Mouse (Mus musculus): Measurements from ENCODE around the gene Nfatc3. TPM values are rescaled to one million over a fixed set of nuclear protein-coding genes. Genes with fewer than 3 reads are reported as not detected.

Gene Nfatc3
- polyA plus RNA-seq, 1 experiment, result 11.1 TPM

DNA sequence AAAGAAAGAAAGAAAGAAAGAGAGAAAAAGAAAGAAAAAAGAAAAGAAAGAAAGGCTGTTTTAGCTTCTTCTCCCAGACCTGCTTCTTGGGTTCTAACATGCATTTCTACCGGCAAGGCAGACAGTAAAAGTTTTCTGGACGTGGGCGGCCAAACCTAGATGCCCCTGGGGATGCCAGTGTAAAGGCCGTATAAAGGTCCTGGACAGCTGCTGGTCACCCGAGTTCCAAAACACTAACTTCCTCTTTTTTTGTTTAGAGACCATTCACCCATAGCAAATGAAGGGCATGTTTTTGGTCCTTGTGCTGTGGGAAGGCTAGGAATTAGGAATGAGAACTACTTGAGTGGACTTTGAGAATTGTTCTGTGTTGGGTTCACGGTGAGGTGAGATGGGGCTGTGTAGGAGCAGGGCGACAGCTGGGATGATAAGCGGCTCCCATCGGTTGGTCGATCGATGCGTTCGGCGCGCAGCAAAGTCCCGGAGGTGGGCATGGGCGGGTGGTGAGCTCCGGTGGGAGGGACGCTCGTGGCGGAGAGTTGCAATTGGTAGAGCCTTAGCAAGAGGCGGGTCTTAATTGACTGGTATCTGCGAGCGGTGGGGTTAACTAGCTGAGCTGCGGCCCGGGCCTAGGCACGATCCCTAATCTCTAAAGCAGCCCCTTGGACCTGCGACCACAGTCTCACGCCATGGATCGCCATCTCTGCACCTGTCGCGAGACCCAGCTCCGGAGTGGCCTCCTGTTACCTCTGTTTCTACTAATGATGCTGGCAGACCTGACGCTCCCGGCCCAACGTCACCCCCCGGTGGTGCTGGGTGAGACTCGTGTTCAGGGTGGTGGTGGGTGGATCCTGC, 91.4 kb downstream of the Nfatc3 start, which contains the start of gene Pla2g15:
Gene Pla2g15, plus strand, starts transcription at position 599 of the 852 bp plus-strand sequence.
- TF ChIP-seq POLR2A (IDR thresholded peaks at IDR 0.05; ENCODE audit: borderline replicate concordance, insufficient read depth, low read length) (peak; percentile 55; the same call in 1 of the 2 replicates), CTCF (IDR thresholded peaks at IDR 0.05; ENCODE audit: borderline replicate concordance, insufficient read depth, low read depth, low read length) (no peak)
- WGBS, result under 1% methylated on average over 38 of the region's 38 CpGs
- no peak within 1 kb of the TSS for H3K27ac ChIP-seq (ENCODE audit: insufficient read depth, low read length)
- DNase-seq, result peak; percentile 91
- H3K4me3 ChIP-seq (replicated peaks; ENCODE audit: insufficient read depth, low read depth, low read length), result peak within 1 kb of the TSS; percentile 76
- peaks cover 3% of the 10 kb centered on the region; the same call in 1 of the 2 replicates for H3K4me1 ChIP-seq (ENCODE audit: control insufficient read depth, insufficient read depth, low read length)
- no peaks in the 10 kb centered on the region for H3K27me3 ChIP-seq (ENCODE audit: control insufficient read depth, insufficient read depth, low read length)

DNA sequence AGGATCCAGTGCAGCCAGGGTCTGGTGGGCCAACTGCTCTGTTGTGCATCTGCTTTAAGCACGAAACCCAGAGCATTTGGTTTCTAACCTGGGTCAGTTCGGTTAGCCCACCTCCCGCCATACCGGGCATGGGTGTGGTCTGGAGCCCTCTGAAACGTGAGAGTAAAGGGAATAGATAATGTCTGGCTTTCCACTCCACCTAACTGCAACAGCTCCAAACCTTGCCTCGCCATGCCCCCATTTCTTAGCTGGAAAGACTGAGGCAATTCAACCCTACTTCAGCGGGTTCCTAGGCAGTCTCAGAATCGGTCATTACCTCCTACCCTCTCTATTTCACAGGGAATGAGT, 92.0 kb downstream of the Nfatc3 start:
- H3K4me1 ChIP-seq (ENCODE audit: control insufficient read depth, insufficient read depth, low read length), result peaks cover 3% of the 10 kb centered on the region; the same call in 1 of the 2 replicates
- 18% methylated on average over 8 of the region's 8 CpGs for WGBS
- H3K4me3 ChIP-seq (replicated peaks; ENCODE audit: insufficient read depth, low read depth, low read length), result peak overlapping the region; percentile 76
- no peak for TF ChIP-seq POLR2A (IDR thresholded peaks at IDR 0.05; ENCODE audit: borderline replicate concordance, insufficient read depth, low read length)
- TF ChIP-seq CTCF (IDR thresholded peaks at IDR 0.05; ENCODE audit: borderline replicate concordance, insufficient read depth, low read depth, low read length), result no peak
- H3K27ac ChIP-seq (ENCODE audit: insufficient read depth, low read length), result no peak overlapping the region
- no peaks in the 10 kb centered on the region for H3K27me3 ChIP-seq (ENCODE audit: control insufficient read depth, insufficient read depth, low read length)
- DNase-seq, result no peak

DNA sequence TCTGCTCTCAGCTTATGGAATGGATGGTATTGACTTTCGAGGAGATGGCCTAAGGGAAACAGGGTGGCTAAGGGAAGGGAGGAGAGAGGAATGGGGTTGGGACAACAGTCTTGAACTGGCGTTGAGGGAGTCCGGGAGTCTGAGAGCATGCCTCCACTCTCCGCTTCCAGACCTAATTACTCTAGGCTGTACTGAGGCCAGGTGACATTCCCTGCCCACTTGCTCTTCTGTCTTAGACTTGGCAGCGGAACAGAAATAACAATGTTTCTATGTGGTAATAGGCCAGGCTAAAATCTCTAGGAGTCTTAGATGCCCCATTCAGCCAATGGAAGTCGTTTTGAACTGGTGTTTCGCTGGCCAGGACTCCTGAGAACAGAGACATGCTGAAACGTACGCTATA, 92.4 kb downstream of the Nfatc3 start:
- no peak for DNase-seq
- Histone ChIP-seq H3K4me3 (replicated peaks; ENCODE audit: insufficient read depth, low read depth, low read length) (peak overlapping the region; percentile 76), H3K27me3 (ENCODE audit: control insufficient read depth, insufficient read depth, low read length) (no peaks in the 10 kb centered on the region), H3K27ac (ENCODE audit: insufficient read depth, low read length) (no peak overlapping the region), H3K4me1 (ENCODE audit: control insufficient read depth, insufficient read depth, low read length) (peaks cover 3% of the 10 kb centered on the region; the same call in 1 of the 2 replicates)
- TF ChIP-seq POLR2A (IDR thresholded peaks at IDR 0.05; ENCODE audit: borderline replicate concordance, insufficient read depth, low read length), result no peak
- TF ChIP-seq CTCF (IDR thresholded peaks at IDR 0.05; ENCODE audit: borderline replicate concordance, insufficient read depth, low read depth, low read length), result no peak
- WGBS, result 52% methylated on average over 9 of the region's 9 CpGs

DNA sequence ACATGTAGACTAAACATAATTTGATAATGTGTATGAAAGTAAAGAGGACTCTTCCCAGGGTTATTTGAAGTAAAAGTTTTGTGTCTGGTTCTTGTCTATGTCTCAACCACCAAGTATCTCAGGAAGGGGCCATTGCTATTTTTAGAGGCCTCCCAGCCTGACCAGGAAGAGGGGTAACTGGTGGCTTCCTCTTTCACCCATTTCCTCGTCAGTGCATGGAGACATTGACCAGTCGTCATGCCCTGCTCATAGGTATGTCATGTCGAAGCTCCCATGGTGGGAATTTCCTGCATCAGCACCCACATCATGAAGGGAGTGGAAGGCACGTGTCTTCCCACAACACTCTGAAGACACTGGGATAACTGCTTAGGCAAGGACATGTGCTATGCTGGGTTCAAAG, 94.2 kb downstream of the Nfatc3 start:
- no peak overlapping the region for H3K27ac ChIP-seq (ENCODE audit: insufficient read depth, low read length)
- WGBS, result 83% methylated on average over 4 of the region's 4 CpGs

DNA sequence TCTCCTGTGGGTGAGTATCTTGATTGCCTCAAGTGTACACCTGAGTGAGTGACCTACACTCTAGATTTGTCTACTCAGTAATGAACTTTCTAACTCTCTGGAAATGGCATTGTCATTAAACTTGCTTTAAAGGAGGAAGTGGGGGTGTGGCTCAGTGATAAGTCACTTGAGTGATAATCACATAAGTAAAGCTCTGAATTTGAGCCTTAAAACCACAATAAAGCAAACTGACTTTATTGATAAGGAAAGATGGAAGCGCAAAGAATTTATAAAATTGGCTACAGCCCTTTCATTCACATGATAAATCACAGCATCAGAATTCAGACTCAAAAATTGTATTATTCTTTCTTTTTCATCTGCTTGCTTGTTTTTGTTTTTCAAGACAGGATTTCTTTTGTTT, 98.8 kb downstream of the Nfatc3 start:
- TF ChIP-seq POLR2A (IDR thresholded peaks at IDR 0.05; ENCODE audit: borderline replicate concordance, insufficient read depth, low read length) (no peak), CTCF (IDR thresholded peaks at IDR 0.05; ENCODE audit: borderline replicate concordance, insufficient read depth, low read depth, low read length) (no peak)
- H3K27ac ChIP-seq (ENCODE audit: insufficient read depth, low read length), result no peak overlapping the region
- no peak for DNase-seq
- no peaks in the 10 kb centered on the region for H3K27me3 ChIP-seq (ENCODE audit: control insufficient read depth, insufficient read depth, low read length)
- WGBS, result 96% methylated on average over 1 of the region's 1 CpGs
- H3K4me1 ChIP-seq (ENCODE audit: control insufficient read depth, insufficient read depth, low read length), result no peaks in the 10 kb centered on the region
- H3K4me3 ChIP-seq (replicated peaks; ENCODE audit: insufficient read depth, low read depth, low read length), result no peak overlapping the region

More for the DNA sequence above, 94.2 kb downstream of the Nfatc3 start:
- TF ChIP-seq CTCF (IDR thresholded peaks at IDR 0.05; ENCODE audit: borderline replicate concordance, insufficient read depth, low read depth, low read length) (no peak), POLR2A (IDR thresholded peaks at IDR 0.05; ENCODE audit: borderline replicate concordance, insufficient read depth, low read length) (no peak)
- H3K27me3 ChIP-seq (ENCODE audit: control insufficient read depth, insufficient read depth, low read length), result no peaks in the 10 kb centered on the region
- no peak for DNase-seq
- H3K4me1 ChIP-seq (ENCODE audit: control insufficient read depth, insufficient read depth, low read length), result peaks cover 3% of the 10 kb centered on the region; the same call in 1 of the 2 replicates
- no peak overlapping the region for H3K4me3 ChIP-seq (replicated peaks; ENCODE audit: insufficient read depth, low read depth, low read length)

DNA sequence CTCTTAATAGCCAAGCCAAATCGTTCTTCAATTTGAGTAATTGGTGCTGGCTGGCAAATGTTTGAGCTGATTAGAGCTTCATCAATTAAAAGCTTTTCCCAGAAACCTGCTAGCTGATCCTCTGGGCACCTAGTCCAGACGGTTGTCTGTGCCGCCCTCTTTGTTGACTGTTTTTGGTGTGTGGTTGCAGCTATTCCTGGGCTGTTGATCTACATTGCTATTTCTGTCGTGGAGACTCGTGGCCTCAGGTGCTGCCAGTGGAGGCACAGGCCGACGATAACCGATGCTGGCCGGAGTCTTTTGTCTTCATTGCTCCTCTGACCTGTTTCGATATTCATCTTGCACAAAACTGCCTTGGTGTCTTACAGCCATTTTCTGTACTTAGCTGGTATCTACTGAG, 99.7 kb downstream of the Nfatc3 start:
- H3K4me1 ChIP-seq (ENCODE audit: control insufficient read depth, insufficient read depth, low read length), result no peaks in the 10 kb centered on the region
- no peaks in the 10 kb centered on the region for H3K27me3 ChIP-seq (ENCODE audit: control insufficient read depth, insufficient read depth, low read length)
- WGBS, result 90% methylated on average over 10 of the region's 10 CpGs
- DNase-seq, result no peak
- H3K27ac ChIP-seq (ENCODE audit: insufficient read depth, low read length), result no peak overlapping the region
- TF ChIP-seq POLR2A (IDR thresholded peaks at IDR 0.05; ENCODE audit: borderline replicate concordance, insufficient read depth, low read length), result no peak
- no peak for TF ChIP-seq CTCF (IDR thresholded peaks at IDR 0.05; ENCODE audit: borderline replicate concordance, insufficient read depth, low read depth, low read length)
- H3K4me3 ChIP-seq (replicated peaks; ENCODE audit: insufficient read depth, low read depth, low read length), result no peak overlapping the region

DNA sequence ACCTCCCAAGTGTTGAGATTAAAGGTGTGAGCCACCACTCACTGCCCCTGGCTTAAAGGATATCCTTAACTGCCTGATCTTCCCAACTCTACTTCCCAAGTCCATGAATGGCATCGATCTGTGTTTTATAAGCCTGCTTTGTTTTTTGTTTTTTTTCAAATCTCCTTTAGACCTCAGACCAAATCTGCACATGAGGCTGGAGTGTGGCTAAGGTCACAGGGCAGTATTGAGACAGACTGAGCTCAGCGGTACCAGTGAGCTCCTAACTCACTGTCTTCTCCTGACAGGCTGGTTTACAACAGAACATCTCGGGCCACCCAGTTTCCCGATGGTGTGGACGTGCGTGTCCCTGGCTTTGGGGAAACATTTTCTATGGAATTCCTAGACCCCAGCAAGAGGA, 101.2 kb downstream of the Nfatc3 start:
- no peaks in the 10 kb centered on the region for H3K4me1 ChIP-seq (ENCODE audit: control insufficient read depth, insufficient read depth, low read length)
- TF ChIP-seq CTCF (IDR thresholded peaks at IDR 0.05; ENCODE audit: borderline replicate concordance, insufficient read depth, low read depth, low read length) (no peak), POLR2A (IDR thresholded peaks at IDR 0.05; ENCODE audit: borderline replicate concordance, insufficient read depth, low read length) (no peak)
- H3K27ac ChIP-seq (ENCODE audit: insufficient read depth, low read length), result no peak overlapping the region
- no peak overlapping the region for H3K4me3 ChIP-seq (replicated peaks; ENCODE audit: insufficient read depth, low read depth, low read length)
- DNase-seq, result no peak
- WGBS, result 89% methylated on average over 6 of the region's 6 CpGs
- H3K27me3 ChIP-seq (ENCODE audit: control insufficient read depth, insufficient read depth, low read length), result no peaks in the 10 kb centered on the region

DNA sequence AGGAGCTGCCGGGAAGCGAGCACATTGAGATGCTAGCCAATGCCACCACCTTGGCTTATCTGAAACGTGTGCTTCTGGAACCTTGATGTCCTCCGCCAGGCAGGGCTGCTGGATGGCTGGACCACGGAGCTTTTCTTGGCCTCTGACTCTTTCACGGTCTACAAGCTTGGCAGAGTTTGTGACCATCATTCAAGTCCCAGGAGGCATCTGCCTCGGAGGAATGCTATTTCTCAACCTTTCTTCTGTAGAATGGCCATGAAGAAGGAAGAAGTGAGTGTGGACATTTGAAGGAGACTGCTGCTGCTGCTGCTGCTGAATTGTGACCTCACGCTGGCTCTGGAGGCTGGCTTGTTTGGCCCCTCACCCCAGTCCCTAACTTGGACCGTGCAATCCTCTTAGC, 104.6 kb downstream of the Nfatc3 start:
- no peaks in the 10 kb centered on the region for H3K4me1 ChIP-seq (ENCODE audit: control insufficient read depth, insufficient read depth, low read length)
- TF ChIP-seq POLR2A (IDR thresholded peaks at IDR 0.05; ENCODE audit: borderline replicate concordance, insufficient read depth, low read length) (no peak), CTCF (IDR thresholded peaks at IDR 0.05; ENCODE audit: borderline replicate concordance, insufficient read depth, low read depth, low read length) (no peak)
- no peak for DNase-seq
- no peaks in the 10 kb centered on the region for H3K27me3 ChIP-seq (ENCODE audit: control insufficient read depth, insufficient read depth, low read length)
- H3K27ac ChIP-seq (ENCODE audit: insufficient read depth, low read length), result no peak overlapping the region
- 69% methylated on average over 9 of the region's 9 CpGs for WGBS
- no peak overlapping the region for H3K4me3 ChIP-seq (replicated peaks; ENCODE audit: insufficient read depth, low read depth, low read length)
